Mouse (Mus musculus): ENCODE measurements around the gene Snx12.

DNA sequence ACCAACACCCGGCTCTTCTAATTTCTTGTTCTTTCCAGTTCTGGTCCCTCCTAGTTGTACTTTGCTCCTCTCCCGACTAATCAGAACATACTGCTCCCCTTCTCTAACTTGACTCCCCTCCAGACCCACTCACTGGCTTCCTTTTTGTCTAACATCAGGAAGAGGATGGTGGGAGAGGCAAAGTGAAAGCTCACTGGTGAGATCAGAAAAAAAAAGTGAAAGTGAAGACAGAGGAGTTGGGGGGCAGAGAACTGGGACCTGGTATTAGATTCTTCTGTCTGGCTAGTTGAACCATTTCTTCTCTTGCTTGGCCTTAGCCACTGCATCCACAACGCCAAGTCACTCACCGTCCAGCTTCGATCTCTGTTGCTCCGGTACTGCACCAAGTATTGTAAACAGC lies 44.3 kb upstream of the Snx12 start:
- TF ChIP-seq CTCF (IDR thresholded peaks at IDR 0.05; ENCODE audit: control insufficient read depth, insufficient read depth, low read length) (no peak), POLR2A (IDR thresholded peaks at IDR 0.05; ENCODE audit: borderline replicate concordance, control insufficient read depth, low read depth, low read length) (no peak)

Measured in bone marrow, adult 2 months (tissue).